Mouse (Mus musculus) forelimb bud, embryonic 11.5 days (tissue): ENCODE measurements at regions not wholly inside any gene's neighbourhood (a gene's known extent, or its start where the extent isn't known, plus 50 kb on each side); places are given as distances from the start of the nearest gene placed in this dataset.

Source experiments
- DNase-seq: peaks from one replicate; pipeline ENCODE4 v3.0.0-alpha.2; 2012; ENCODE audit warnings: low read depth, low spot score

DNA sequence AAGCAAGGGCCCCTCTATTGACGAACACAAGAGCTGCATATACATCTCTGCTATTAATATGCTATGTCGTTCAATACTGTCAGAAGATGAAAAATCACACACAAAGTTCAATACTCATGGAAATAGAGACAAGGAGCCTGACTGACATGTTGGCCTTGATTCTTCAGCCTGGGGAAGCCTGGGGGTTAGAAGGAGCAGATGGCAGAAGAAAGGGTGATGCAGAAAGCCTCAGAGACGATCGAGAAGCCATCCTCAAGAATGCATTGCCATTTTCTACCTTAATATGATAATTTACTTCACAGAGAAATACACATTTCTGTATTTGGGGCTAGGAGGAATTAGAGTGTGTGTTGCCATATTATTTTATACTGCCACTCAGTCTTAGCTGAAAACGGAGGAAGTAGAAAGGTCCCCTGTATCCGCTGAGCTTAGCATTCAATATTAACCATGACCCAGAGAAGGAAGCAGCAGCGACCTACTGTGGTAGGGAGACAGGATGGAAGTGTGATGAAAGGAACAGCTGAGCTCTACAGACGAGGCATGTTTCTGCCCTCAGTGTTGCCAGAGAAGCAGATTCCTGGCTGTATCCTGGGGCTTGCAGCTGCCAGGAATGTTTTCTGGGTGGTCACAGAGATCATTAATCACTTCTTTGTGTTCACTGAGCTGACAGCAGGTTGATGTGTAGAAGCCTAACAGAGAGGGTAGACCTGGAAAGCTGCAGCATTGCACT is 105.2 kb downstream of the Lrig3 start:
- DNase-seq, result peak; percentile 68

DNA sequence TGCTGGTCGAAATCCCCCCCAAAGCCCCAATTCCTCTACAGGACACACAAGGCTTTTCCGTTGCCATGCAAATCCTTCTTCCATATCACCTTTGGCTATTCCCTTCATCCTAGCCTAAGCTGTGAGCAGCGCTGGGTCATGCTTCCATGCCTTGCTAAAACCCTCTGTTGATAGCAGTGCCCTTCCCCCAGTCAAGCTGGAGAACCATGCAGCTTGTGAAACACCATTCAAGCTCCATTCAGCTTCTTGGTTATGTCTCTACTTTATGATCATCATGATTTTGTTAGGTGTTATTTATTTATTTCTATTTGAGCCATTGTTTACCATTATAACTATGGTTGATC is 105.7 kb downstream of the Lrig3 start:
- DNase-seq, result no peak

DNA sequence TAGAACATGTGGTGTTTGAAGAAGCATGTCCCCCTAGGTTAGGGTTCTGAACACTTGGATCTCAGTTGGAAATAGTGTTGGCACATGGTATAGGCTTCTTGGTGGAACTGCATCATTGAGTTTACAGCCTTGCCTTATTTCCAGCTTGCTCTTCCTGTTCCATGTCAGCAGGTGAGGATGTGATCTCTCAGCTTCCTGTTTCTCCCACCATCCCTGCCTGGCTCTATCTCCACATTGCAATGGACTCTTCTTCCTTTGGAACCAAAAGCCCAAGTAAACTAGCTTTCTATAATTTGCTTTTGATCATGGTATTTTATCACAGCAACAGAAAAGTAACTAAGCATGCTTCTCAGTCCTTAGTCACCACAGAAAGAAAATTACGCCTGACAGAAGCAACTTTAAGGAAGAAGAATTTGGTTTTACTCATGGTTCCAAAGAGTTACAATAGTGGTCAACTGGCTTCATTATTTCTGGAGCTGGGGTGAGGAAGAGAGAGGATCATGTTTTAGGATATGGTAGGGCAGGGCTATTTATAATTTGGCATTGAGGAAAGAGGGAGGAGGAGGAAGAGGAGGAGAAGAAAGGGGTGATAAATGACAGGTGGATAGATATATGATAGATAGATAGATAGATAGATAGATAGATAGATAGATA is 111.5 kb downstream of the Lrig3 start:
- no peak for DNase-seq

DNA sequence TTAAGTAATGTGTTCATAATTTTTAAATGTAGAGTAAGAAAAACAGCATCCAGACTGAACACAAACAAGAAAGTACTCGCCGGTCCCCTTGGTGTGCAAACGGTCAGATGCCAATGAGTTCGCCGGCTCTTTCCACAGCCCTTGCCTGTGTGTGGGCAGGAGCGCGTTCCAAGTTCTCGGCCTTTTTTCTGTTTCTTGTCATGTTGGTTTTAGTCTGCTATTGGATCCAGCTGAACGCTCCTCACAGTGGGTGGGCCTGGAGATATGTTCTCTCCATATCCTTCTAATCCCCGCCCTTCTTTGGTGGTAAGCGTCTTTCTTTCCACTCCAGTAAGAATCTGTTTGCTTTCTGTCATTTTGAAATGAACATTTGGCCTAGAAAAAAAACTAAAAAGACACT is 116.6 kb downstream of the Lrig3 start:
- no peak for DNase-seq

DNA sequence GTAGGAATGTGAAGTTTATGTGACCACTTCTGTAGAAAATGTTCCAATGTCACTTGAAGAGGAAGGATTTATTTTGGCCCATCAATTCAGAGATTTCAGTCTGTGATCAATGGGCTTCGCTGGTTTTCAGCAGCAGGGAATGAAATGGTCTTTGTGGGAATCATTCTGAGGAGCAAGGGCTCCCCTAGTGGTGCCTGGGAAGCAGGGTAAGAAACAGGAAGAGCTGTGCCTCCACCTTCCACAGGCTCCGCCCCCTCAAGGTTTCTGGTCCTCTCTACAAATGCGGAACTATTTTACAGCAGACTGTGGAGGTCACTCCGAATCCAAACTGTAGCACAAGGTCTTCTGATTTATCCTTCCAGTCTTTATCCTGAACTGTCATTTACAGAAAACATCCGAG is 120.7 kb downstream of the Lrig3 start:
- DNase-seq, result no peak

DNA sequence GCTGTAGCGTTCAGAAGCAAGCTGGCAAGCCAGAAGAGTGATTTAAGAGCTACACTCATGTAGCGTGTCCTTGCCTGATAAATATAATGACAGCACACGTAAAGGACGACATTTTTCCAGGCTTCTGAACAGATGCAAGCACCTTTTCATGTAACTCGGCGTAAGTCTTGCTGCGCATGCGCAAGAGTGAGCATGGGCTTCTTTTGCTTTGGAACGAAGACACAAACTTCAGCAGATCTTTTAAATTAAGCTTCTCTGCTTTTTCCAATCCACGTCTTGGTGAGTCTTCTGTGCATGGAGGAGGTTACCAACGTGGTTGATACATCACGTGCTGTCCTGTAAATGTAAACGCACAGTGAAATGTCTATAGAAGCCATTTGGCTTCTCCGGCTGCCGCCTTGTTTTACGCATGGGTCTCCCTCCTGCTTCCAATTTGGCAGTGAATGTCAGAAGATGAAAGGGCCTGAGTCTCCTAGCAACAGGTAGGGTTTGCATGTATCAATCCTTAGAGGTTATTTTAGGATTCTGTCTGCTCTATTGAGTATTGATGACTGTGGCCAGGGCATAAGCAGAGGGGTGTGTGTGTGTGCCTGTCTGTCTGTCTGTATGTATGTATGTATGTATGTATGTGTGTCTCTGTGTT is 128.4 kb downstream of the Lrig3 start:
- DNase-seq, result peak; percentile 32

DNA sequence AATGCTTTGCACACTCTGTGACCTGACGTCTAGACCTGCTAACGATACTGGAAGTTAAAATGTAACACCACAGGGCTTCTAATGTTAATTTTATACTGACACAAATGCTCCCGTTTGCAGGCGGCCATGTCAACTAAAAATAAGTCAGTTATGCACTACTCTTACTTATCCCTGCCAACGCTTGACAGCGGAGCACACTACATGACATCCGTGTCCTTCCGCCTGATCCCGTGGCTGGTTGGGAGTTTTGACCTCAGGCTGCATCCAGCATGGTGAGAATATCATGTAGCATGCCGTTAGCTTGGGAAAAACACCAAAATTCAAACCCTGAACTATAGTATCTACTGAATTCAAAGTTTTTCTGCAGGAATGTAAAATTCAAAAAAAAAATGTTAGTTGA is 131.9 kb downstream of the Lrig3 start:
- no peak for DNase-seq

DNA sequence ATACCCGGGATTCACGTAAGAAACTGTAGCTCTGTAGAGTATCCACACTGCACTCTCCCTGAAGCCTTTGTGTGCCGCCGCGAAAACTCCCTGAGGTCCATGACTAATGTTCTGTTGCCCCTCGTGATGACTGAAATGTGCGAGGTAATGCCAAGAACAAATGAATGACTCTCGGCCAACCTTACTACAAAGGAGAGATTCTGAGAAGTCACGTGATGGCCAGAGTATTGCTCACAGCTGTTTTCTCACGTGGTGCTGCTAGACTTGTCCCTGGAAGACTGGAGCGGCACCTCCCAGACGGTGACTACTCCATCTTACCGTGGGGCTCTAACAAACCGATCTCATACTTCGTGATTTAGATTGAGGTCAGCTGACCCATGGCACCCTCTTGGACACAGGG is 136.9 kb downstream of the Lrig3 start:
- no peak for DNase-seq

DNA sequence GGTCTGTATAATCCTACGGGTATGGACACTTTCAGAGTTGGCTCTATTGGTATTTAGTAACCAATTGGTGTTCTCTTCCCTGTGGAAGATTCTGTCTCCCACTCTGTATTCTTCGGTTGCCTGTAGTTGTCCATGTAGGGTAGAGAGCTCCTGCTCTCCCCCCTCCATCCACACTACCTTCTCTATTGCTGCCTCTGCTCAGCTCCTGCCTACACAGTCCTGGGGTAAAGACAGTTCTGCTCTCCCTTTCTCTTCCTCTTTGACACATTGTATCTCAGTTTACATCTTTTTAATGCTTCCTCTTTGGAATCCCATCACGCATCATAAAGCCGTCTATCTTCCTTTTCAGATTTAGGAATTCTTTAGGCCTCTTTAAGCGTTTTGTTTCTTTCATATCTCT is 147.1 kb downstream of the Lrig3 start:
- DNase-seq, result no peak

DNA sequence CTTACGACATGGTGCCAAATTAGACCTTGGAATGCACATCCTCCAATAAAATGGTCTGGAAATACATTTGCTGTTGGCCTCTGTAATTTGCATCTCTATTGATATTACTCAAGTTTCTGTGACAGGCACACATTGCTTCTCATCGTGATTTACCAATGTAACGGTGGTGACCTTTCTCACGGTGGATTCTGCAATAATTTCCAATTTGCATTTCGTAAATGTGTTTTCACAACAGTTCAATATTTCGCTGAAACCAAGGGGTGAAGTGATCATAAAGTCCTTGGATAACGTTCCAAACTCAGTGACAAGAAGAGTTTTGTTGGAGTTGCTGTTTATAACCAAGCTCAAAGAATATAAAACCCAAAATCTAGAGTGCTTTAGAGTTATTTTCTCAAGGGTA is 149.4 kb downstream of the Lrig3 start:
- no peak for DNase-seq

DNA sequence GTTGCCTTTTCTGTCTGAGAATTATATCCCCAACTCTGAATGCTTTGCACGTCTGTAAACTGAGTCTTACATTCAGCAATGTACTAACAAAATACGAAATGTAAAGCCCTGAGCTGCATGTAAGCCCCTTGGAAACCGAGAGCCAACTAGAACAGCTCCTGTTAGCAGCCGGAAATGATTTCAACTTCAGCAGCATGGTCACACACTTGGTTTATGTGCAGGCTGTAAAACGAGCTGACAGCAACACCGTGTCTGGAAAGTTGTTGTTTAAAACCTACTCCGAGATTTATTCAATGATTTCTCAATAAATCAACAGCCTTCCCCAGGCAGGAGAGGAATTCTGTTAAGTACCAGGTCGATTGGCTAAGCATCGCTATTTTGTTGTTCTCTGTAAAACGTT is 155.7 kb downstream of the Lrig3 start:
- DNase-seq, result peak; percentile 62

DNA sequence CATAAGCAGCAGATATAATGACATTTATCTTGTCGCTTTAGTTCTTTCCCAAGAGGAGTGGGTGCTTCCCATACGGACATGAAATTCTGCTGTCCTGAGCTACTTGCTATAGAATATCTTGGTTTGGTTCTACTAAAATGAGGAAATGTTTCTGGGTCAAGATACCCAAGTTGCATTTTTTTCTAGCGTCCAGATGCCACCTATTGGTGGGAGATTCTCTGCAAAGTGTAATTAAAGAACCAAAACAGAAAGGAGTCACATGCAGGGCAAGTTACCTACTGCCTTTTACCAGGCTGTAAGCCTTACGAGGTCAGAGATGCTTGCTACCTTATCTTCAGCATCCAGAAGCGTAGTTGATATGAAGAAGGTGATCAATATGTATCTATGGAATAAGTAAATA is 156.5 kb downstream of the Lrig3 start:
- no peak for DNase-seq

DNA sequence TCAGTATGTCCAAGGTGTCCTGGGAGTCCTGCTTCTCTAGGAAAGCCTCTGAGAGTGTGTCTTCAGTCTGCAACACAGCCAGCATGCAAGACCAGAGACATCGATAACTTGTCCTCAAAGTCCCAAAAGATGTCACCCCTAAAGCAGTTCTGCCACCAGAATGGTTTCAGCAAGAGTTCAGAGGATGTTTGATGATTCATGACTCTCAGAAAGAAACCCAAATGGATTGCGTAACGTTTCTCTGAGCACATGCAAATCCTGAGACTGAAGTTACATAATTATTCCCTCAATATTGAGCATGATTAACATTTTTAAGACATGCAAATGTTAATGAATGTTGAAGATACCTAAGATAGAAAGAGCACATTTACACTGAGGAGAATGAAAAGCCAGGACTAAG is 167.2 kb downstream of the Lrig3 start:
- no peak for DNase-seq

DNA sequence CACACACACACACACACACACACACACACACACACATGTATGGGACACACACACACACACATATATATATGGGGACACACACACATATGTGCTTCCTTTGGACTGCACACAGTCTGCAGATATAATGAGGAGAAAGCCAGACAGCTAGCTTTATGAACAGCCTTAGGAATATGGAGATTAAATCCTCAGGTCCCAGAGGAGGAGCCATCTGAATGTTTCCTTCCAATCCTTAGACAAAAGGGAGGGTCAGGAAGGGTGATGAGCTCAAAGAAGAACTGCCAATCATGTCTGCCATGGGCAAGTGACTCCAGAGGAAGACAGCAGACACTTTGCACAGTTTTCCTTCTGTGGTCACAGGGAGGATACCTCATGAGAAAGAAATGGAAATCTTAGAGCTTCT is 168.0 kb downstream of the Lrig3 start:
- DNase-seq, result no peak

DNA sequence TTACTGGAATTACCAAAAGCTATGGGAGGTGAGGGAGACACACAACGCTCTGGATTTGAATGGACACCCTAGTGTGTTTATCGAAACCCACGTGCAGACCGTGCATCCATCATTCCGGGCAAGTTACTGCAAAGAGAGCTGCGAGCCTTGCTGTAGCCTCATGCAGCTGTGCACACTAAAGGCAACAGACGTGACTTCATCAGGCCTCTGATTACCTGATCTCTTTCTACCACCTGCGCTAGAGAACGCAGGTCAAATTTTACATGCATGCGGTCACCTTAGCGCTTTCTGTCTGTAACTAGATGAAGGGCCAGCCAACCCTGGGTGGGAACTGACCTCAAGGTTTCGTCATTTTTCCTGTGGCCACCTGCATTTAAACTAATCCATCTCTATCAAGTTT is 172.6 kb downstream of the Lrig3 start:
- DNase-seq, result no peak

DNA sequence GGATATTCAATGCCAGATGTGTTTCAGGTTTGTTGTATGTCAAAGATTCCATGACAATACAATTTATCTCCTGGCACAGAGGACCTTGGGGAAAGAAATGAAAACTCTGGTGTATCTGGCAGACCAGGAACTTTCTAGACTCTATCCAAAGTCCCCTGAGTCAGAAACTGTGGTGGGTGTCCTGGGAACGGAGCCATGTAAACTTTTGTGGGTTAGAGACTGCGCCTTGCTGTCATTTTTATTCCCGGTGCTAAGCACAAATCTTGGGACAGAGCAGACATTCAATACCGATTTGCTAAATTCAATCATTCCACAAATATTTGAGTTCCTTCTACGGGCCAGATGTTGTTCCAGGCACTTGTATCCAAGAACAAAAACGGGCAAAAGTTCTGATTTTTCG is 175.6 kb downstream of the Lrig3 start:
- no peak for DNase-seq

DNA sequence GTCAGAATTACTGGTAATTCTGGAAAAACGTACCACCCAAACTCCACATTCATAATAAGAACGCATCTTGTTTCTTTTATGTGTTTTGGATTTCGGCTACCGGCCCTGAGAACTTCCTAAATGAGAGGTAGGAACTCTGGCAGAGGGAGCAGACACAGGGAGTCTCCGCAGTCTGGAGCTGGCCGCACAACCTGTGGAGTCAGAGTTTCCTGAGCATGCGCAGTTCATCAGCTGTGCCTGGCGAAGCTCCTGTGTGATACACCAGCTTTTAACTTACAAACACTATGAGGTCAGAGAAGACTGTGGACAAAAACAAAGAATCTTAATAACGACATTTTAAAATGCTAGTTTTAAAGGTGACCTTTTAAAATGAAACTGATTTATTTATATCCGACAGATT is 177.9 kb downstream of the Lrig3 start:
- DNase-seq, result peak; percentile 47

DNA sequence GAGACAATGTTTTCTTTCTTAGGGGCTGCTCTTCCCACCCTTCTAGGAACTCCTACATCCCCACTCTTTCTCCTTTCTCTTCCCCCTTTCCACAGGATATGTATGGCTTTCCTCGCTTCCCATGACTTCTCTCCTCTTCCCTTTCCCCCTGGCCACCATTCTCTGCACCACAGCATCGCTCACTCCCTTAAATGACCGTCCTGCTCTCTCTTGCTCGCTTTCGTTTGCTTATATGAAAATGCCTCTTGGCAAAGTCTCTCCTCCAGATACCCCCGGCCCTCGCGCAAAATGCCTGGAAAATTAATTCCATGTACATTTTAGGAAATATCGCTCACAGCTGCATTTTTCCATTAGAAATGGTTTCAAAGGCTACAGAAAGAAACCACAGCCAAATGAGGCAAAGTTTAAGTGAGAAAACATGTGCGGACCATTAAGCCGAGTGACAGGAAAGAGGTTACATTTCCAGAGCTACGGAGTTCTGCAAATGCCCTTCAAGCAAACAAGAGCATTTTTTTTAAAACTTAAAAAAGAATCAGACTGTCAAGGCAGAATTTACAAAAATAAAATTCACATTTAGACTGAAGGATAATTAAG is 178.7 kb downstream of the Lrig3 start:
- DNase-seq, result peak; percentile 48

DNA sequence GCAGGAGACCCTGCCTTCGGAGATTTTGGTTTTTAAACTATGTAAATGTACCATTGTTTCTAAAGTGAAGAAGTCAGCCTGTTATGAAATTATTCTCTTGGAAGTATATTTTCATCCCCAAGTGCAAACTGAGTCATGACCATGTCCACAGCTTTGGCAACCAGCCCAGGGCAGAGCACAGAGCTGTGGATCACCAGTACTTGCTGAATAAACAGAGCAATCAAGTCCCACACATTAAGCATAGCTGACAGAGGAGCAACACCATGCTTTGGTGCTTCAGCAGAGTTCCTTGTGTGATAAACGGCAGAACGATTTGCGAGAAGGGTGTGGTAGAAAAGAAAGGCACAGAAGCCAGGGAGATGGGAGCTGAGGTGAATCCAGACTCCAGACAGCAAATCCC is 191.3 kb downstream of the Lrig3 start:
- no peak for DNase-seq

DNA sequence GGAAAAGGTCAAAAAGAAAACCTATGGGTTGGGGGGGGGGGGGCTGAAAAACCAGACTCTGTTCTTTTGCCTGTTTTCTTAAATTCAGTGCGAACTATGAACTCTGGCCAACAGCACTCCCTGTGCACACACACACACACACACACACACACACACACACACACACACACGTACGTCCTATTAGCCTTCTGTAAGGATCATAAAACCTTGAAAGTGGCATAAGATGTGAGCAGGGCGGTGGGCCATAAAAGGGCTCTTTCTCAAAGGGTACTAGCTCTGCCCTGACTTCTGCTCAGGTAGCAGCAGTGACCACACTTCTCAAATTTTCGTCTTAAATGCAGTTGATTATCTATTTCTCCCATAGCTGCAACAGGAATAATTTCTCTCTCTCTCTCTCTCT is 199.2 kb downstream of the Lrig3 start:
- no peak for DNase-seq

DNA sequence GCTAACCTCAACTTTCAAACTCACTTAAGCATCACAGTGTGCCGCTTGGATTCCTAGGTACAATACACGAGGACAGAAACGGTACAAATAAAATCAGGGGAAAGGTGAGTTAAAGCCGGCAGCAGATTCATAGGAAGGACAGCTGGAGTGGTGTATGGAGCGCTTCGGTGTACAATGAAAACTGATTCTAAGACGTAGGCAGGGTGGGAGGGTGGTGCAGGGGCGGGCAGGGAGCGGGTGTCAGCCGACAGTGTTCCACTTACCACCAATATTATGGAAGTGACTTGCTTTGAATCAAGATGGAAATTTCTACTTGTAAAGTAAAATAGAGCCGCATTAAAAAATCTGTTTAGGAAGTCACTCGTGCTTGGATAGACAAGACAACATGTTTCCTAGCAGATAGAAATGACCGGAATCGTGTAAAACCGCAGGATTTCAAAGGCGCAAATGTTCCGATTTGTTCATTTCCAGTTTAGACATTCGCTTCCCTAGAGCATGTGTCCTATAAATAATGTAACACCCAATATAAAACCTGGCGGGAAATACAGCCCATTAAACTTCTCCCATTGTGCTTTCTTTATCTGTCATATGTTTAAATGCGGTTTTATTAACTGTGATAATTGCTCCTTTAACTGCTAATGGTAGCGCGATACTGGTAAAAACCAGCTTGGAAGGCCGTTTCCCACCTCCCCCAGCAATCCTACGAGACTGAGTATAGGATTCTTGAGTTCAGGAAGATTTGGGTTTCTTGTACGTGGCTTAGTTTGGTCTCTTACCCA is 203.3 kb downstream of the Lrig3 start:
- DNase-seq, result peak; percentile 70

DNA sequence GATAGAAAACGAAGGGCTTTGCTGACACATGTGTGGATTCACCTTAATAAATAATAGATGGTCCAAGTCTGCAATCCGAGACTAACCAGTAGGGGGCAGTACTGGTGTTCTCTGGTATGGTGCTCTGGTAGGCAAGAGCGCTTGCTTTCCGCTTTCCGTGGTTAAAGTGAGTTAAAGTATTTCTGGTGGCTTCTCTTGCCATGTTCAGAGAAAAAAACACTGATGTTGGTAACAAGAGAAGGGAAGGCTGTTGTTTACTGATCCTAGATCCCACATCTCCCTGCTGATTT is 203.9 kb downstream of the Lrig3 start:
- peak; percentile 56 for DNase-seq
